In genomic region chr3:30723179-30723578, GRCm38 (mm10) we compare ENCODE assay signal across 14 mouse cellular contexts. TPM values are rescaled to one million over a fixed set of nuclear protein-coding genes. Genes with fewer than 3 reads are reported as not detected.
A peak's percentile ranks its signal among the peaks of the same experiment; 100 is the strongest.
DNase-seq lines count a peak whose midpoint lies in the region; ATAC-seq and TF ChIP-seq lines count a peak whose summit lies in the region.
"Had no signal": no experiment of that assay in that cellular context is flagged by ENCODE, and none has a peak within 500 bp of the region (broad histone marks: within the 10 kb centered on the region; RNA-seq: fewer than 3 reads in every experiment).

No protein-coding gene starts in this region.

- no peak overlapping the region for H3K27ac ChIP-seq in hindbrain, embryonic 15.5 days (replicated peaks)
- H3K27ac ChIP-seq in hindbrain, embryonic 13.5 days = no peak overlapping the region
- peak overlapping the region; percentile 28; the same call in 1 of the 2 replicates for H3K27ac ChIP-seq in lung, embryonic 14.5 days (ENCODE audit: low read depth)
- H3K27ac ChIP-seq: hindbrain, embryonic 14.5 days; neural tube, embryonic 15.5 days had no signal

- DNase-seq in lung, embryonic 14.5 days = peak; percentile 78
- DNase-seq in lung, adult 18-20 months = no peak
- DNase-seq in gastrocnemius, postnatal 10 days = peak; percentile 34
- peak; percentile 14 for DNase-seq in mesoderm, embryonic 11.5 days (ENCODE audit: low read depth, low spot score)
- DNase-seq: cerebellum, adult 11-12 months had no signal

- 0 out of 2 replicates have a peak, but pooled peaks have one; percentile 45 for ATAC-seq in hindbrain, embryonic 15.5 days (ENCODE audit: low FRiP score, low read depth)
- ATAC-seq in hindbrain, embryonic 13.5 days (ENCODE audit: low FRiP score) = no peak
- peak; percentile 87 for ATAC-seq in lung, embryonic 14.5 days (ENCODE audit: insufficient read depth)
- no peak for ATAC-seq in granulocyte monocyte progenitor cell, adult 5-6 weeks (replicated peaks; ENCODE audit: poor library complexity, severe bottlenecking)
- ATAC-seq: midbrain, embryonic 16.5 days had no signal

- H3K9me3 ChIP-seq in hindbrain, embryonic 15.5 days = no peaks in the 10 kb centered on the region
- no peaks in the 10 kb centered on the region for H3K9me3 ChIP-seq in hindbrain, embryonic 13.5 days
- no peaks in the 10 kb centered on the region for H3K9me3 ChIP-seq in lung, embryonic 14.5 days (ENCODE audit: low read depth, low read length)
- H3K9me3 ChIP-seq: neural tube, embryonic 15.5 days had no signal

- 46% methylated on average over 5 of the region's 5 CpGs for WGBS in hindbrain, embryonic 15.5 days
- WGBS in hindbrain, embryonic 13.5 days = 52% methylated on average over 5 of the region's 5 CpGs
- WGBS in lung, embryonic 14.5 days = 34% methylated on average over 5 of the region's 5 CpGs

- H3K4me1 ChIP-seq in hindbrain, embryonic 15.5 days (replicated peaks) = 0 out of 2 replicates have a peak, but pooled peaks cover 5% of the 10 kb centered on the region
- peaks cover 4% of the 10 kb centered on the region; the same call in 1 of the 2 replicates for H3K4me1 ChIP-seq in hindbrain, embryonic 13.5 days (replicated peaks)
- H3K4me1 ChIP-seq in lung, embryonic 14.5 days (ENCODE audit: insufficient read depth) = no peaks in the 10 kb centered on the region
- H3K4me1 ChIP-seq: neural tube, embryonic 15.5 days had no signal

- H3K36me3 ChIP-seq in hindbrain, embryonic 15.5 days = no peaks in the 10 kb centered on the region
- no peaks in the 10 kb centered on the region for H3K36me3 ChIP-seq in hindbrain, embryonic 13.5 days
- no peaks in the 10 kb centered on the region for H3K36me3 ChIP-seq in lung, embryonic 14.5 days (ENCODE audit: insufficient read depth)
- H3K36me3 ChIP-seq: neural tube, embryonic 15.5 days had no signal

- H3K4me3 ChIP-seq in hindbrain, embryonic 15.5 days = no peak overlapping the region
- no peak overlapping the region for H3K4me3 ChIP-seq in hindbrain, embryonic 13.5 days
- no peak overlapping the region for H3K4me3 ChIP-seq in lung, embryonic 14.5 days (ENCODE audit: low read depth, low read length)
- H3K4me3 ChIP-seq: neural tube, embryonic 15.5 days had no signal

- no peaks in the 10 kb centered on the region for H3K27me3 ChIP-seq in hindbrain, embryonic 15.5 days
- no peaks in the 10 kb centered on the region for H3K27me3 ChIP-seq in hindbrain, embryonic 13.5 days
- no peaks in the 10 kb centered on the region for H3K27me3 ChIP-seq in lung, embryonic 14.5 days (ENCODE audit: insufficient read depth, low read length)
- H3K27me3 ChIP-seq: neural tube, embryonic 15.5 days had no signal

- no peak overlapping the region for H3K4me2 ChIP-seq in hindbrain, embryonic 15.5 days
- no peak overlapping the region for H3K4me2 ChIP-seq in hindbrain, embryonic 13.5 days
- no peak overlapping the region for H3K4me2 ChIP-seq in lung, embryonic 14.5 days
- H3K4me2 ChIP-seq: hindbrain, embryonic 14.5 days; neural tube, embryonic 15.5 days had no signal

- H3K9ac ChIP-seq in hindbrain, embryonic 15.5 days = no peak overlapping the region
- no peak overlapping the region for H3K9ac ChIP-seq in hindbrain, embryonic 13.5 days
- H3K9ac ChIP-seq in lung, embryonic 14.5 days = no peak overlapping the region; the same call in 1 of the 2 replicates
- H3K9ac ChIP-seq: hindbrain, embryonic 14.5 days; neural tube, embryonic 15.5 days had no signal

- TF ChIP-seq CTCF in lung, embryonic 14.5 days (IDR thresholded peaks at IDR 0.05; ENCODE audit: low read depth) = 0 out of 2 replicates have a peak, but pooled peaks have one; percentile 8

RNA-seq across cellular contexts. Expression of gene Samd7, which starts 22.9 kb away (rescaled TPM):
- 0.06 TPM in 1 of 2 replicates, not detected in the other for polyA plus RNA-seq in hindbrain, embryonic 15.5 days (2015; fragmentation: Nextera tagmentation; extraction: Ambion mirVana)
- polyA plus RNA-seq in hindbrain, embryonic 13.5 days (2015; fragmentation: Nextera tagmentation; extraction: Ambion mirVana) = not detected in 2 replicates
- polyA plus RNA-seq in lung, embryonic 14.5 days (2014; fragmentation: Nextera tagmentation; extraction: Ambion mirVana) = not detected in 2 replicates
- under 1 TPM; 0.26 to 0.36 TPM for total RNA-seq in gastrocnemius, postnatal 10 days (2021)
- not detected in 2 replicates for total RNA-seq in granulocyte monocyte progenitor cell, adult 5-6 weeks (2014; fragmentation: Nextera tagmentation)
- total RNA-seq in granulocyte monocyte progenitor cell, adult 5-6 weeks (2017) = not detected in 2 replicates
- total RNA-seq: layer of hippocampus, adult 18-20 months had no signal
- polyA plus RNA-seq: heart, embryonic 14.5 days; hindbrain, embryonic 14.5 days; neural tube, embryonic 15.5 days had no signal

RNA-seq across cellular contexts. Expression of gene Lrrc31, which starts 23.5 kb away (rescaled TPM):
- polyA plus RNA-seq in hindbrain, embryonic 15.5 days (2015; fragmentation: Nextera tagmentation; extraction: Ambion mirVana) = 0.29 TPM in 1 of 2 replicates, not detected in the other
- 0.25 and 0.39 TPM in 2 replicates for polyA plus RNA-seq in hindbrain, embryonic 13.5 days (2015; fragmentation: Nextera tagmentation; extraction: Ambion mirVana)
- polyA plus RNA-seq in lung, embryonic 14.5 days (2014; fragmentation: Nextera tagmentation; extraction: Ambion mirVana) = not detected in 2 replicates
- not detected for total RNA-seq in gastrocnemius, postnatal 10 days (2021)
- not detected in 2 replicates for total RNA-seq in granulocyte monocyte progenitor cell, adult 5-6 weeks (2014; fragmentation: Nextera tagmentation)
- not detected in 2 replicates for total RNA-seq in granulocyte monocyte progenitor cell, adult 5-6 weeks (2017)
- total RNA-seq: layer of hippocampus, adult 18-20 months had no signal
- polyA plus RNA-seq: heart, embryonic 14.5 days; hindbrain, embryonic 14.5 days; liver, embryonic 16.5 days; neural tube, embryonic 15.5 days had no signal

Comparison
In these comparisons a context has a peak if more than half of its experiments do, and no peak if none do; other contexts are left out.
1. ATAC-seq: peak in hindbrain, embryonic 15.5 days (single experiment) and lung, embryonic 14.5 days (single experiment); none in hindbrain, embryonic 13.5 days (single experiment) and granulocyte monocyte progenitor cell, adult 5-6 weeks (single experiment).
2. DNase-seq: peak in lung, embryonic 14.5 days (single experiment), gastrocnemius, postnatal 10 days (single experiment) and mesoderm, embryonic 11.5 days (single experiment); none in lung, adult 18-20 months (0 of 2).